Mouse (Mus musculus) layer of hippocampus, adult 2 months (tissue): ENCODE measurements around the gene Ephx1. TPM values are rescaled to one million over a fixed set of nuclear protein-coding genes. Genes with fewer than 3 reads are reported as not detected.
A peak's percentile ranks its signal among the peaks of the same experiment; 100 is the strongest.
"Not testable (repeated sequence)": the region's sequence is repeated elsewhere in the genome, so short reads cannot be mapped to it uniquely, and the experiment has no call there.

Experiments
- DNase-seq, 2 experiments: peaks; one replicate each; pipeline ENCODE4 v3.0.0; 2022; ENCODE audit warnings: low spot score in 2 of 2
- H3K27ac ChIP-seq: fragments of 200-600 bp; 2 replicates; pipeline ENCODE4 v1.8.1; 2022
- H3K4me3 ChIP-seq: fragments of 200-600 bp; 2 replicates; pipeline ENCODE4 v1.8.1; 2022; ENCODE audit warnings: mild to moderate bottlenecking
- CTCF ChIP-seq: fragments of 200-600 bp; conservative IDR thresholded peaks from 2 replicates; pipeline ENCODE4 v1.8.1; 2022; ENCODE audit warnings: antibody characterized with exemption, mild to moderate bottlenecking, moderate library complexity
- long read RNA-seq, 2 experiments: library from polyadenylated mRNA; stranded (forward); transcript quantifications; one replicate each; pipeline ENCODE4 v2.0.0; 2021; ENCODE audit warnings: borderline mapping rate in 2 of 2
- total RNA-seq, 2 experiments: library from RNA; stranded (reverse); gene quantifications; 2 replicates each; pipeline ENCODE4 v1.2.3; 2021

Gene Ephx1
- total RNA-seq, result 10 to 100 TPM; 30.2 to 30.3 TPM
- long read RNA-seq, experiment 1, transcript Ephx1-201 (9 exons, 1,741 nt), result major isoform, 11 of 18 reads
- long read RNA-seq, experiment 1, partial matches to known transcripts, result 5 of 18 reads
- long read RNA-seq, experiment 1, other reads (novel, unspliced or antisense), result 2 of 18 reads
- long read RNA-seq, experiment 2, transcript Ephx1-201 (9 exons, 1,741 nt), result major isoform, 17 of 22 reads
- long read RNA-seq, experiment 2, partial matches to known transcripts, result 3 of 22 reads
- long read RNA-seq, experiment 2, other reads (novel, unspliced or antisense), result 2 of 22 reads

DNA sequence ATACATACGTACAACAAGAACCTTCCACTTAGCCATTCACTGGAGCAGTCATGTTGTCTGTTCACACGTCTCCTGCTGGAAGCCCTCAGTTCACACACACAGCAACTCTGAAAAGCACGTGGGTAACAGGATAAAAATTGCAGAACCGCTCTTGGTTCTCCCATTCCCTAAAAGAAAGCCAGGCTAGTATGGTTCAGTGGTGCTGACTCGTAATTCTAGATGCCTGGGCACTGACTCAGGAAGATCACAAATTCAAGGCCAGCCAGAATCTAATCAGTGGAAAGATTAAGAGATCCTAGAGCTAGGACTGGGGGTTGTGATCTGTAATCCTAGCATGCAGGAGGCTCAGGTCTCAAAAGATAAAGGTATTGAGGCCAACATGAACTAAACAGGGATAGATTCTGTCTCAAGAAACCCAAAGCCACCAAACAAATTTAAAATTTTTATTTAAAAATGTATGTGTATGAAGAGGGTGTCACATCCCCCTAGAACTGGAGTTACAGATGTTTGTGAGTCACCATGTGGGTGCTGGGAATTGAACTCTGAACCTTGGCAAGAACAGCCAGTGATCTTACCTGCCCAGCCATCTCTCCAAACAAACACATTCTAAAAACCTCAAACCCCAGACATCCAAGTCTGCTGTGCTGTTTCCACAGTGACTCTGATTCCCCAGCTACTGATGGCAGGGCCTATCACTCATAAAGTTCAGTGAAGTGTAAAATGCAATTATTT lies at the start of gene Ephx1:
Gene Ephx1, minus strand, starts transcription at position 149 of the 732 bp plus-strand sequence.
- Histone ChIP-seq H3K27ac (no peak within 1 kb of the TSS), H3K4me3 (no peak within 1 kb of the TSS)
- TF ChIP-seq CTCF, result no peak
- DNase-seq, result no peak

- peak in 1 of 2 experiments; percentile 3 for DNase-seq
- no peak overlapping the region for H3K27ac ChIP-seq
- no peak overlapping the region for H3K4me3 ChIP-seq
- no peak for TF ChIP-seq CTCF
These were observed 49.0 kb upstream of the Ephx1 start for GRCm38 (mm10) chr1:181069671-181070070.

GRCm38 (mm10) chr1:181068344-181068743 lies 47.6 kb upstream of the Ephx1 start:
- Histone ChIP-seq H3K27ac (no peak overlapping the region), H3K4me3 (no peak overlapping the region)
- no peak for TF ChIP-seq CTCF
- no peak for DNase-seq

GRCm38 (mm10) chr1:181064648-181065047 lies 43.9 kb upstream of the Ephx1 start:
- no peak for DNase-seq
- Histone ChIP-seq H3K27ac (no peak overlapping the region), H3K4me3 (no peak overlapping the region)
- TF ChIP-seq CTCF, result no peak

DNA sequence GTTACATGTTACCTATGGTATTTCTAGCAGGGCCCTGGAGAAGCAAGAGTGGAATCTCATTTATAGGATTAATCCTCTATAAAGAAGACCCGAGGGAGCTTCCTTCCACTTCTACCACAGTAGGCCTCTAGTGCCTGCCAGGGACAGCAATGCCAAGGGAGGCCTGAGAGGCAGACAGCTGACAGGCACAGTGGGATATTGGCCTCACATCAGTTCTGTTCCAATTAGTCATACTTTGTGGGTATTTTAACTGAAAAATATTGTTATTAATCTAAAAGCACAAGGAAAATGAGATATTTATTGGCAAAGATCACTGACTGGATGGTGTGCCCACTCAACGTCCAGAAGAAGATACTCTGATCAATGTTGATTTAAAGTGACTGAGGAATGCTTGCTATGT lies 43.3 kb upstream of the Ephx1 start:
- no peak overlapping the region for H3K27ac ChIP-seq
- no peak for TF ChIP-seq CTCF
- no peak overlapping the region for H3K4me3 ChIP-seq
- DNase-seq, result no peak

- DNase-seq, result no peak
- Histone ChIP-seq H3K4me3 (no peak overlapping the region), H3K27ac (no peak overlapping the region)
- no peak for TF ChIP-seq CTCF
These were observed 41.2 kb upstream of the Ephx1 start for GRCm38 (mm10) chr1:181061784-181062485.

DNA sequence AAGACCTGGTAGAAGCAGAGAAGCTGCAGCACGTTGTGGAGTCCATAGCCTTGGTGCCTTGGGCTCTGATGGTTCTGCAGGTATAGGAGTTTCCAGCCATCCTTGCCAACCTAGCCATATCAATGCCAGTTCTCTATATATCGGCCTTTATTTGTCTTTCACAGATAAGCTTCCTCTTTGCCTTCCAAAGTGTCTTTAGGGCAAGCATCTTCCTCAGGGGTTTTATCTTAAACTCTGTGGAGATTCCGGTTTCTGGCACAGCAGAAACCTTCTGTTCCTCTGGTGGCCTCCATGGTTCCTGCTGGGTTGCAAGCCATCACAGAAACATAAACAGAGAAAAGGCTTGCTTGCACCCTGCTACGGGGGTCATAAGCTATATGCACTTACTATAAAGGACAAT lies 32.2 kb upstream of the Ephx1 start:
- no peak overlapping the region for H3K4me3 ChIP-seq
- no peak for DNase-seq
- no peak for TF ChIP-seq CTCF
- H3K27ac ChIP-seq, result no peak overlapping the region

- no peak for TF ChIP-seq CTCF
- no peak within 1 kb of the TSS for H3K4me3 ChIP-seq
- DNase-seq, result no peak
- no peak within 1 kb of the TSS for H3K27ac ChIP-seq
These were observed 30.2 kb upstream of the Ephx1 start, which contains the start of gene 9130409I23Rik for GRCm38 (mm10) chr1:181050937-181051336. Gene 9130409I23Rik (plus strand): TSS chr1:181051237.

DNA sequence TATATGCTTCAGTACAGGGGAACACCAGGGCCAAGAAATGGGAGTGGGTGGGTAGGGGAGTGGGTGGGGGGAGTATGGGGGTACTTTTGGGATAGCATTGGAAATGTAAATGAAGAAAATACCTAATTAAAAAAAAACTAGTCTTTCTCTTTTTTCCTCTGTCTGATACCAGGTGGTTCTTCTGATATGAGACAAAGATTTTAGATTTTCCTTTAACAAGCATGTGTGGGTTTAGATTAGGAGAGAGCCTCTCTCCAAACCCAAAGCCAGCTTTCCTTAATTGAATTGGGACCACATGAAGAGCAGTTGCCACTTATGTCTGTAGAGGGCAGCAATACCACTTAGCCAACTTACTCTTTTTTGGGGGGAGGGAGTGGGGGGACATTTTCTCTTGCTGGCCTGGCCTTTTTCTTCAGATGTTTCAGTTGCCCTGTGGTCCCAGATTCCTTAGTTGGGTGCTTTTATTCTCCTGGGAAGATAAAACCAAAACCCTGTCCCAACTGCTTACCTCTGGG lies 28.7 kb upstream of the Ephx1 start:
- Histone ChIP-seq H3K27ac (no peak overlapping the region), H3K4me3 (no peak overlapping the region)
- no peak for DNase-seq
- TF ChIP-seq CTCF, result peak; percentile 70

- no peak for DNase-seq
- no peak overlapping the region for H3K27ac ChIP-seq
- no peak for TF ChIP-seq CTCF
- no peak overlapping the region for H3K4me3 ChIP-seq
These were observed 26.8 kb upstream of the Ephx1 start for GRCm38 (mm10) chr1:181047520-181047919.

- Histone ChIP-seq H3K27ac (no peak overlapping the region), H3K4me3 (no peak overlapping the region)
- peak; percentile 86 for TF ChIP-seq CTCF
- DNase-seq, result peak in 1 of 2 experiments; percentile 27
These were observed 18.9 kb upstream of the Ephx1 start for GRCm38 (mm10) chr1:181039652-181040051.

- TF ChIP-seq CTCF, result no peak
- no peak overlapping the region for H3K4me3 ChIP-seq
- no peak overlapping the region for H3K27ac ChIP-seq
- DNase-seq, result no peak
These were observed 16.9 kb upstream of the Ephx1 start for GRCm38 (mm10) chr1:181037623-181038022.

DNA sequence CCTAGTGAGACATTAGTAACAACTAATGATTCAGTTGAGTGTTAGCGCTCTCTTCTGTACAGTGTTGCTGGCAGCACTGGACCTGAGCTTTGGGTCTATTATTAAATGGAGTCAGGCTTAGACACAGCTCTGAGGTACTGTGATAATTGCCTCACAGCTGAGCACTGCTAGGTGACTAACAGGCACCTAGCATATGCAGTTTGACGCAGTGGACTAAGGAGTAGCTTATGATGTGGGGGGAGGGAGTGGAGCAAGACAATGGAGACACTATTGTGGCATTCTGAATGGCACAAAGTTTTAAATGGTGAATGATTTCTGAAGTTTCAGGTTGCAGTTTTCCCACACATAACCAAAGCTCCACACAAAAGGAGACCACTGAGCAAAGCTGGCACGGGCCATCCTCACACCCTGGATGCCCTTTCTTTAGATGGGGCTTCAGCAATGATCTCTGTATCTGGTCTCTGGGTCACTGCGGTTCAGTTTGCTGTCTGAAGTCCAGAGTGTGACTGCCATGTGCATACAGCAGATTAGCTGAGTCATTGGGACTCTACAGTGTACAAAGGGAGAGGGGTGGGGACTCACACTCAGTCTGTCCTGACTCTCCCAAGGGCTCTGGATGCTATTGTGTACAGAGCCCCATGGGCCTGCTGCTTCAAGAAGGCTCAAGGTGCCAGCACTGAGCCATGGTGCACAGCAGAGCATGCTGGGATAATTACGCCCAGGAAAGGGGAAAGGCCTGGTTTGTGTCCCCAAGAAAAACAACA lies 14.5 kb upstream of the Ephx1 start:
- not testable (repeated sequence) for H3K27ac ChIP-seq, DNase-seq, H3K4me3 ChIP-seq
